Mouse (Mus musculus) c-Kit-negative CD71-positive TER-119-positive erythroid progenitor cells, embryonic 14.5 days (primary cell): ENCODE results near the gene Cryaa.

Experiments used
- DNase-seq: peaks from one replicate; pipeline ENCODE4 v3.0.0-alpha.2; 2013; ENCODE audit warnings: low read depth, low spot score

Cryaa gene

DNA sequence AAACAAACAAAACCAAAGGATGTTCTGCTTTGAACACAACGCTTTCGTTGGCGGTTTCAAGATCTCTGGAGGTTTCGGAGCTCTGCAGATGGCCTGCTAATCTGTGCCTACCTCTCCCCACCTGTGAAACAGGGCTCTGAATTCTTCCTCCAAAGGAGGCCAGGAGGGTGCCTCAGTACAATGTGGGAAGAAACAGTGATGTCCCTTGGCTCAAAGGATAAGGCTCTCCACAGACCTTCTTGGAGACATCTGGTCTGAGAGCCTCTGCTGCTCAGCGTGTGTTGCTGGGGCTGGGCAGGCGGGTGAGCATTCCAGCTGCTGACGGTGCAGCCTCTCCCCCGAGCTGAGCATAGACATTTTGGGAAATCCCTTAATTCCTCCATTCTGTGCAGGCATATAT lies at the start of gene Cryaa:
TSS of gene Cryaa (plus strand) at position 301 of the 400 bp plus-strand sequence.
- DNase-seq = no peak

DNA sequence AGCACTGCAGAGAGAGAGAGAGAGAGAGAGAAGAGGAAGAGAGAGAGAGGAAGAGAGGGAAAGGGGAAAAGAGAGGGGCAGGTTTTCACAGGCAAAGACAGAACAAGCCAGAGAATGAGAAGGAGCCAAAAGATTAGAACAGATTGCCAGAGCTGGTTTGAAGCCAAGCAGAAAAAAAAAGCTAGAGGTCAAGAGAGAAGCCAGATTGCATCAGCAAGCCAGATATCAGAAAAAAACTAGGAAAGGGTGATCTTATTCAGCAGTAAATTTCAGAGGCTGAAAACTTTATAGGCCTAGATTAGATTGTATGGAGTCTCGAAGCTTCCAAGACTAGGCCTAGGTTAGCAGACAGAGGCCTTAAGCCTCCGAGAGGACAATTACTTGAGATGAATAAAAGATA lies 49.6 kb upstream of the Cryaa start:
- no peak for DNase-seq

DNA sequence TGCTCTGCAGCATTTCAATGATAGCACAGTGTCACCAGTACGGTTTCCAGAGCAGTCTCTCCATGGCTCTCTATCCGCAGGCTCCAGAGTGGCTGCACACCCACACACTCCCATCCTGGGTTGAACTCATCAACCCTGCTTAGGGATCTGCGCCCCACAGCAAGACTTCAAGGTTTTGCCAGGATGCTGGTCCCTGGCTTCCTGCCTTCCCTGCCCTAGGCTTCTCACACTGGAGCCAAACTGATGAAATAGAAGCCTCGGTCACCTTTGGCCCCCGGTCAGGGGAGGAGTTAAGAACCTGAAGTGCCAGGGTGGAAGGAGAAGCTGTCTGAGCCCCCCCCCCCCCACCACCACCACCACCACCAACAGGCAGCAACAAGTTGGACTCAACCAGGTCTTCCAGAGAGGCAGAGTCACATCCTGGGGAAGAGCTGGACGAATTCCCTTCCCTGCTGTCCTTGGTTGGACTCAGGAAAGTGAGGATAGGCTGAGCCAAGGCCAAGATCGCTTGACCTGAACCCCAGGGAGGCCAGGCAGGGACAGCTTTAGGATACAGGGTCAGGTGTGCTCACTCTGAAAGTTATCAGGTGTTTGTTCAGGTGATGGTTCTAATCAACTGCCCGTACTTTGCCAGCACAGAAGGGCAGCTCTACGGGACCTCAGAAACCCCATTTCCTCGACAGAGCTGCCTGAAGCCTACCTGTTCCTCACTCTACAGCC lies 46.4 kb upstream of the Cryaa start:
- DNase-seq = no peak

DNA sequence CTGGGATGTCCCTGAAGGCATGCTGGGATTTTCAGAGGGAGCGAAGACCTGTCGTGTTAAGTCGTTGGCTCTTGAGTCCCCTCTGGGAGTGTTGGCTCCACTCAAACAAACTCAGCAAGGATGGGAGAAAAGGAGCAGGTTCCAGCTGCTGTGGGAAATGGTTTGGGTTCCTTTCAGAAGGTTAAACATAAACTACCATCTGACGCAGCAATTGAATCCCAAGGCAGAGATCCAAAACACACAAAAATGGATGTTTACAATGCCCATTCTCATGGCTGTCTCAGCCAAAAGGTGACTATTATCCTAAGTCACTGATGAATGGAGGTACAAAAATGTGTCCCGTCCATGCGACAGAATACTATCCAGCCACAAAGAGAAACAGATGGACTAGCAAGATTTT lies 44.6 kb upstream of the Cryaa start:
- DNase-seq = no peak

DNA sequence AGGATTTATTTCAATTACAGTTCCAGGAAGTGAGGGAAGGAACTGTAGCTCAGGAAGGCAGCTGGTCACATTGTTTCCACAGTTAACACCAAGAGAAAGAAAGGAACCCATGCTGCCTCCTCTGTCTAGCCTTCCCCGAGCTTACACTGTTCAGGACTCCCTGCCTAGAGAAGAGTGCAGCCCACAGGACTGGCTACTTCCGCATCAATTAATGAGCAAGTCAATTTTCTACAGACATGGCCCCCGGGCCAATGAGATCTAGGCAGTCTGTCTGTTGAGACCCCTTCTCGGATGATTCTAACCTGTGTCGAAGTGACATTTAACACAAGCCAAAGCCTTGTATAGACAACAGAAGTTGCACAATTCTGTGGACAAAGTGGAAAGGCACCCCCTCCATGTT lies 42.7 kb upstream of the Cryaa start:
- no peak for DNase-seq

DNA sequence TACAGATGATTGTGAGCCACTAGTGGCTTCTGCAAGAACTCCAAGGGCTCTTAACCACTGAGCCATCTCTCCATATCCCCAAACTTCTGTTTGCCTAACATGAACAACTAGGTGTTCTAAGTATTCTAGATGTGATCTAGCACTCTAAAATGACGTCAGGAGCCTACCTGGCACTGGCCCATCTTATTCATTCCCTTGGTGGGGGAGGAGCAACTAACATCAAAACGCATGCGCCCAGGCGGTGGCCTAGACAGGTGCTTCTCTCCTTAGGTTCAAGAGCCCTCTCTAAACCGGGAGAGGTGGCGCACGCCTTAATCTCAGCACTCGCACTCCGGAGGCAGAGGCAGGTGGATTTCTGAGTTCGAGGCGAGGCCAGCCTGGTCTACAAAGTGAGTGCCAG lies 41.8 kb upstream of the Cryaa start:
- no peak for DNase-seq

DNA sequence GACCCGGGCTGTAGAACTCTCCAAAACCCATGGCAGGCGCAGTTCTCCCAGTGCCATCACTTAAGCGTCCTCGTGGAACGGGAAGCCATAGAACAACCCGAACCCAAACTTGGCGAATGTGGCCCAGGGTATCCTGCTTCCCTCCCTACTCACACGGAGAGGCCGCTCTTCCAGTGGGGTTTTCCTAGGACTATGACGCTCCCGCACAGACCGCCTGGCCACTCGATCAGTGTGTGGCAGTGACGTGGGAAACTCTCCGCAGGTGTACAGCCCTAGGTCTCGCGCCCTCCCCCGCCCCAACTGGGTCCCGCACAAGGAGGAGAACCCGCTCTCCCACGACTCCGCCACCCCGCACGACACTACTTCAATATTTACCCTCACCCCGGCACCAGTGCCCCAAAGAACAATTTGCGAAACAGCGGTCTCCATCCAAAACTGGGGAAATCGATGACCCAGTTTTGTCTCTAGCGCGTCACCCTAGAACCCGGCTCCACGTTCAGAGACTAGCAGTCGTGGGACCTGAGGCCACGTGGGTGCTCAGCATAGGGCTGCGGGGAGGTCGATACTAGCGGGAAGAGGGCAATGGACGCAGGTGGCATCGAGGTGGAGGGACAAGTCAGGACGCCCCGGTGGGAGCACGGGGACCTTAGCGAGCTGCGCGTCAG lies 41.2 kb upstream of the Cryaa start:
- no peak for DNase-seq

DNA sequence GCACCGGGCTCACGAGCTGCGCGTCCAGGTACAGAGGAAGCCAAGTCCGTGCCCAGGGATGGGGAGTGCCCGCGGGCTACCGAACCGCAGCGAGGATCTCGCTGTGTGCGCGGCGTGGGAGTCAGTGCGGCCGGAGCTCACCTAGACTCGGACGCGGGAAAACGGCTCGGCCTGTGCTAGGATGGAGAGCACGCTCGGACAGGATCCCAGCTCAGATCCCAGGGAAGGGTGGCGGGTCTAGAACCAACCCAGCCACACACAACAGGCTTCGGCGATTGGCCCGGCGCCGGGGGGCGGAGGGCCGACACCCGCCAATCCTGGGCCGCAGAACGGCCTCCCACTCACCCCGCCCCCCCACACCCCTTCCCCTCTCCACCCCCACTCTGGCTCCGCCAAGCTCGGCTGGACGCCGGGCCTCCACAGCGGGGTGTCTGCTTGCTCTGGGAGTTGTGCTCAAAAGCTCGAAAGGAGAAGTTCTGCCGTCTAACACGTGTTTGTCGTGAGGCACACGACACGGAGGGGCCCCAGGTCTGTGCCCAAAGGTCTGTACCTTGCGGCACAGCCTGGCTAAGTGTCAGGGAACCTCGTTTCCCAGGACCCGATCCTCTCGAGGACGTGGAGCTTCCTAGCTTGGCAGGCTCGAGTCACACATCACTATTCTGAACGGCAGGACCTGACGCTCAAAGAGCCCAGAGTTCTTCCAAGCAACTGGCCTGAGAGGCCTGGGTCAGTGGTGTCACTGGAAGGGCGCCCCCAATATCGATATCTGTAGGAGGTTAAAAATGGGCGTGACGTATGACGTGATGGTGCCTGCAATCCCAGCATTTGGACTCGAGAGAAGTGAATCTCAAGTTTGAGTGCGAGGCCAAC lies 40.4 kb upstream of the Cryaa start, which contains the start of gene Cbs:
TSS of gene Cbs (minus strand) at position 297 of the 870 bp plus-strand sequence.
- no peak for DNase-seq

DNA sequence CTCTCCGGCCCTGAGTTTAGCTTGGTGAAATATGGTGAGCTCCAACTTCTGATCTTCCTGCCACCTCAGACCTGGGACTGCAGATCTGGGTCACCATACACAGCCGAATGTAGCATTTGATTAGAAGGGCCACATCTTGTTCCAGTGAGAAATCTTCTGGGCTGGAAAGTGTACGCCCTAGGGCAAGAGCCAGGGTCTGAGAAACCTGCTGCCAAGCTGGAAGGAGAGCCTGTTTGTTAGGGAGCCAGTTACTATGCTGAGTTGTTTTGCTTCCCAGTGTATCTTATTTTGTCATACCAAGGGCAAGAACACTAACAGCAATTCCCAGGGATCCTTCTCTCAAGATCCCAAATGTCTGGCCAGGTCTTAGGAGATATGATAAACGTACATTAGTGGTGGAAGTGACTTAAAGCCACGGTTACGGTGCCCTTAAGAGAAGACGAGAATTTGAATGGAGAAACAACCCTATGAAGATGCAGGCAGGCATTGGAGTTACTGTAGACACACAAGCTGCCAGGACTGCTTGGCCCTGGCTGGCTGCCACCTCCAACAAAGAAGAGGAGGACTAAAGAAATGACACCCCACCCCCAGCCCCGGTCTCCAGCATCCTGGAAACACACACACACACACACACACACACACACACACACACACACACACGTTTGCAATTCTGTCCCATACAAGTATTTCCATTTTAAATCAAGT lies 39.6 kb upstream of the Cryaa start:
- DNase-seq = no peak

DNA sequence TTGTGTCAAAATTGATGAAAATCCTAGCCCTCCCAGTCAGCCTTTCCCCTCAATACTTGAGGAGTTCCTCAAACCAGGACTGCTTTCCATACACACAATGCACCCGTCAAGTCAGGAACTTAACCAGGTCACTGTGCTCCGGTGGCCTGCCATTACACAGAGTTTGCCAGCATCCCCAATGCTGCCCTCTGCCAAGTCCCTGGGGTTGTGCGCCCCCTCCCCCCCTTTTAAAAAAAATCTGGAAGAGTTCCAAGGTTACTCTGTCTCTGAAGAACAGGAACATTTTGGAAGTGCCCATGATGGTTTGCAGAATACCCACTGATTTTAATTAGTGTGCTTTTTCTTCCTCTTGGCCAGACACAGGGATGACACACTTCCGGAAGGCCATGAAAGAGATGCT lies 38.0 kb upstream of the Cryaa start:
- no peak for DNase-seq

DNA sequence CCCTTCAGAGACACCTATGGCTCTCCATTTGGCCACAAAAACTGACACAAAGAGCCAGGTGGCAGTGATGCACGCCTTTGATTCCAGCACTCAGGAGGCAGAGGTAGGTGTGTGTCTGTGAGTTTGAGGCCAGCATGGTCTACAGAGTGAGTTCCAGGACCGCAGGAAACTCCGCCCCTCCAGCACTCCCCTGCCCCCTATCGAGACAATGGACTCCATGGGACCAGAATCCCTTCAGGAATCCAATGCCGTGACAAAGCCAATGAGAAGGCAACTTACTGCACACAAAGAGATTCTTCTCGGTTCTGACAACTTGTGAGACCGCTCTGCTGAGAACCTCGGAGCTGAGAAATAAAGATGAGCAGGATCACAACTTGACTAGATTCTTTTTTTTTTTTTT lies 35.3 kb upstream of the Cryaa start:
- no peak for DNase-seq

DNA sequence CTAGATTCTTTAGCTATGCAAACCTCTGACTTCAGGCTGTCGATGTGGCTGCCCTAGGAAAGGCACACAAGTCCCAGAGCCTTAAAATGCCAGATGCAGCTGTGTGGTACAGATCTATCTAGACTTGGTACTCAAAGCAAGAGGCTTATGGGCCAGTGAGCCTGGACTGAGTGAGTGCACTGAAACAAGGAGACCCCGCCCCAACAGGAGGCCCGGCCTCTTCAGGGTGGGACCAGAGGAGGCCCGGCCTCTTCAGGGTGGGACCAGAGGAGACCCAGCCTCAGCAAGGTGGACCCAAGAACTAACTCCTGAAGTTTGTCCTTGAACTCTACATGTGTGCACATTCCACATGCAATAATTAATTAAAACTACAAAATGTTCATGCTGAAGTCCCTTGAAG lies 34.7 kb upstream of the Cryaa start:
- DNase-seq = no peak

DNA sequence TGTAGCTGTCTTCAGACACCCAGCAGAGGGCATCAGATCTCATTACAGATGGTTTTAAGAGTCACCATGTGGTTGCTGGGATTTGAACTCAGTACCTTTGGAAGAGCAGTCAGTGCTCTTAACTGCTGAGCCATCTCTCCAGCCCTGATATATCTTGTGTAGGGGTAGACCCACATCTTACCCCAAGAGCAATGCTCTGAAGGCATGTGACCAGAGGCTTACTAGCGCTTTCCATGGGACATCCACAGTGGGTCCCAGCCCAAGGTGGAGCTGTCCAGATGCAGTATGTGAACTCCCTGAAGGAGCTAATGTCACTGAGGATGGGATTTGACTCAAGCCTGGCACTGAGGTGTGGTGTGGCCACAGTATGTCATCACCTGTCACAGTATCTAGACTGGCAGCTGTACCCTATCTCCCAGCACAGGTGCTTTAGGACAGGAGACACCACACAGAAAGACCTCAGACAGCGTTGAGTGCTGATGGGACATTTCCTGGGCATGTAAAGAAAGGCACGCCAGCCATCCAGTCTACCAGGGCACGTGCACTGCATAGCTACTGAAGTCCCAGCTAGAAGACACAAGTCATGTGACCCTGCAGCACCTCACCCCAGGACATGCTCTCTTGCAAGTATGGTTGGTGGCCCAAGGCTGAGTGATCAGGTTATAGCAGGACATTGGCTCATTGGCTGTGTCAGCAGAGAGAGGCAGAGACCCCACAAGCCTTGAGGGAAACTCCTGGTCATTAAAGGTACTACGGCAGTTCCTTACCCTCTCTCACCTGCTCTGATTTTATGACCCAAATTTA lies 31.2 kb upstream of the Cryaa start:
- DNase-seq = no peak

DNA sequence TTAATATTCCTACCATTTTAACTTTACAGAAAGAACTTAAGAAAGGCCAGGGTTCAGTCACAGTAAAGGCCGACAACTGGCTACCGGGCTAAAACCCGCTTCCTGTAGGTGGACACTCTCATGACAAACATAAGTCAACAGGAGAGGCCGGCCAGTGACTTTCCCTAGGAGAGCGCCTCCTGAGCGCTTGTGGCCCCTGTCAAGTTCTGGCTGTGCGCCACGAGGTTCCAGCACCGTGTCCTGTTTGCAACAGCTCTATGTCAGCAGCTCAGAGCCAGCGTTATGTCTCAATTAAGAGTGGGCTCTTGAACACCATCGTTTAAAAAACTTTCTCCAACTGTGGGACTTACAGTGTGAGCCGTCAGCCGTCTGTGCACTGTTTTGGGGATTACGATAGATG lies 25.5 kb upstream of the Cryaa start:
- no peak for DNase-seq

DNA sequence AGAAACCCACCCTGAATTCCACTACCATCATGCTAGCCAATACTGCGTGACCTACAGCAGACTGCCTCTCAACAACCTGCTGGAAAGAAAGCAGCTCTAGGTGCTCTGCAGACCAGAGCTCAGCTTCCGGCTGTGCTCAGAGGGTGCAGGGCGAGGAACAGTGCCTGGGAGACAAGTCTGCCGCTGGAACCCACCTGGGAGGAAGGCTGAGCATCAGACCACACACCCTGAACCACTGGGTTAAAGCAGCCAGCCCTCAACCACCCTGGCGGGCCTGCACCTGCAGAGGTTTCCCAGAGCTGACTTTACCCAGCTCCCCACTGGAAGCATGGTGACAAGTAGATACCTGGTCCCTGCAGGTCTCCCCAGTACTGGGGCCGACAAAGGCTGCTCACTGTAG lies 24.3 kb upstream of the Cryaa start:
- no peak for DNase-seq

DNA sequence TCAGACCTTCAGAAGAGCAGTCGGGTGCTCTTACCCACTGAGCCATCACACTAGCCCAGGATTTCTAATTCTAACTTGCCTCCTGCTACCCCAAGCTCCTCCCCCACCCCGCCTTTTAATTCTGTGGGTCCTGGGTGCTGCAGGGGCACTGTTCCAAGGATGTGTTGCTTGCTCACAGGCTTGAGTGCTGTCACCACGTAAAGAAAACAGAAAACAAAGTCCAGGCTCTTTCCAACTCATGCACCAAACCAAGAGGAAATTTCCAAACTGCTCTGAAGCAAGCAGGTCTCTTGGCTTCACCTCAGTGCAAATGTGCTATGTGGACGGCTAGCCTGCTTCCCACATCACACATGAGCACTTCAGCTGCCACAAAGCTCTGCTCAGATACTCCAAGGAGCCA lies 22.2 kb upstream of the Cryaa start:
- DNase-seq = no peak

DNA sequence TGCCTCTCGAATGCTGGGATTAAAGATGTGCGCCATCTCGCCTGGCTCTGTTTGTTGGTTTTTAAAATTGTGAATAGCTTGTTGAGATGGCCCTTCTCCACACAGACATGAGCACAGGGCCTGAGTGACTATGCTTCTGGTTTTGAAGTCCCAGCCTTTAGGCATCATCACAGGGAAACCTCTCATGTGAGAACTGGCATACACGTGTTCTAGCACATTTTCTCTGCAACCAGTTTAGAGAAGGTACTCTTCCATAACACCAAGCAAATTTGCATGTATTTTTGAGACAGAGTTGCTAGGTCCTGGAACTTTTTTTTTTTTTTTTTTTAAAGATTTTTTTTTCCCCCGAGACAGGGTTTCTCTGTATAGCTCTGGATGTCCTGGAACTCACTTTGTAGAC lies 20.9 kb upstream of the Cryaa start:
- DNase-seq = no peak

DNA sequence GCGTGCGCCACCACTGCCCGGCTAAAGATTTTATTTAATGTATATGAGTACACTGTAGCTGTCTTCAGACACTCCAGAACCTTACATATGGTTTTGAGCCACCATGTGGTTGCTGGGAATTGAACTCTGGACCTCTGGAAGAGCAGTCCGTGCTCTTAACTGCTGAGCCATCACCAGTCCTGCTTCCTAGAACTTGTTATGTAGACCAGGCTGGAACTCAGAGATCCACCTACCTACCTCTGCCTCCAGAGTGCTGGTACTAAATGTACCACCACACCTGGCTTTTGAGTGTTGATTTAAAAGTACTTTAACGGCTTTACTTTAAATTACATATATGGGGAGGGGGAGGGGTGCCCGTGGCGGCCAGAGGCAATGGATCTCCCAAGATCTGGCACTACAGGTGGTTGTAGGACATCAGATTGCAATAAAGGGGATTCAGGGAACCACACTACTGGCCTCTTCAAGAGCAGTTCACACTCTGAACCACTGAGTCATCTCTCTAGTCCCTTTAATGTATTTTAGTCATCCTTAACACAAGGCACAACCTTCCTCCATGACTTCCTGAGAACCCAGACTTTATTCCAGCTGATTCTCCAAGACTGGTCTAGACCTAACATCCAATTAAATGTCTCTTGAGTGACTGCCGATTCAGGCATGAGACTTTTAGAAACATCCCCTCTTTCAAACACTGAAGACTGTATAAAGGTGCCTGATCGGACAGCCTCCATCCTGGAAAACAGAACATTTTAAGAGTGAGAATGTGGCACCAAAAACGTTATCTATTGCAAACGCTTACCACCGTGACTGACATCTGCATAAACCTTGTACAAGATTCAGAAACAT lies 20.2 kb upstream of the Cryaa start:
- DNase-seq = peak; percentile 17

DNA sequence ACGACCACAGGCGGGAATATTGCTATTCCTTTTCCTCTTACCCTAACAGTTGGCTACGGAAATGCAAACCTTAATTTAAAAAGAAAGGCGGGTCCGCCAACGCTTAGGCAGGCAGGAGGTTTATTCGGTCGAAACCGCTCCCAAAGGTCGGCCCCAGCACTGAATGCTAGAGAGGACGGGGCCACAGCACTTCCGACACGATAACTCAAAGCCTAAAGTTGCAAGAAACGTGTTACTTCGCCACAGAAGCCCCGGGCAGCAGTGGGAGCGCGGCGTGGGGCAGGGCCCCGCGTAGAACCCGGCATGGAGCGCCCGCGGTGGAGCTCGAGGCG lies 19.5 kb upstream of the Cryaa start:
- DNase-seq = no peak

DNA sequence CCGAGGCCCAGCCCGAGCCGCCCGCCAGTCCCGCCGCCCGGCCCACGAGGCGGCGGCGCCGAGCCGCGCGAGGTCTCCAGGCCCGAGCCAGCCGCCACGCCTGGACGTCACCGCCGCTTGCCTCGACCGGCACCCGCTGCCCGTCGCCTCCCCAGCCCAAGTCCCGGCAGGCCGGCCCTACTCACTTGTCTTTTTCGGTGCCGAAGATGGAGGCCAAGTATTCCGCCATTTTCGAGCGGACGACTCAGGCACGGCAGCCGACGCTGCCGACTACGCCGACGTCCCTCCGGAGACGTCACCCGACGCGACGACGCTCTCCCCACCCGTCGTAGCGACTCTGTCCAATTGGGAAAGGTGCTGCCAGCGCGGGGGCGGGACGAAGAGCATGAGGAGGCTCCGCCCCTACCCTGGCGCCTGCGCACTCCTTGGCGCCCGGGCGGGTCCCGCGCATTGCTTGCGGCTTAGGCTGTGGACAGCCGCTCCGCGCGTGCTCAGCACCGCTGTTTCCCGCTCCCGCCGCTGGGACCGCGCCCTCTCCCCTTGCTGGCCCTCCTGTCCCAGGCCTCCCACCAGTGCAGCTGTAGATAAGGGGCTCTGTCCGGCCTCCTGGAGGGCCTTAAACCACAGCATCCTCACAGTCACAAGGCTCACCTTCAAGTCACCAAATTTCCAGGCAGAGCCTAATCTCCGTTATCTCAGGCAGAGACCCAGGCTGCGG lies 19.0 kb upstream of the Cryaa start, which contains the start of gene U2af1:
TSS of gene U2af1 (minus strand) at position 425 of the 718 bp plus-strand sequence.
- peak; percentile 97 for DNase-seq
